Mouse (Mus musculus): Measurements from ENCODE around the gene Nme2. TPM values are rescaled to one million over a fixed set of nuclear protein-coding genes. Genes with fewer than 3 reads are reported as not detected.

The Nme2 gene
- total RNA-seq, 1 experiment from 2014 or later, result 40.9 TPM

DNA sequence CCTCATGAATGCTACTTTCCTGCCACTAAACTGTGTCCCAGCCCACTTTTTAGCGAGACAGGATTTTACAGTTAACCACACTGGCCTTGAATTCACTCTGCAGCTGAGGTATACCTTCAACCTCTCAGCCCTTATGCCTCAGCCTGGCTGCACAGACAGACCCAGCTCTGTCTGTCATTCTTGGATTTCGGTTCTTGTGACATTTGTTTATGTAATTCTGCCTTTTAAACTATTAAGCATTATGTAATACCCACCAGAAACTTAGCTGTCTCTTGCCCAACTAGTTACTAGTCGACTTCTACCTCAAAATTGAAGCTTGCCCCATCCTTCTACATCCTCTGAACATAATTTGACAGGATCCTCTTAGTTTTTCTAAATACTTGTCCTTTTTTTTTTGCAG lies 48.2 kb downstream of the Nme2 start:
- no peak for ATAC-seq (ENCODE audit: extremely low read depth, insufficient number of reproducible peaks, low FRiP score, poor library complexity, severe bottlenecking)

DNA sequence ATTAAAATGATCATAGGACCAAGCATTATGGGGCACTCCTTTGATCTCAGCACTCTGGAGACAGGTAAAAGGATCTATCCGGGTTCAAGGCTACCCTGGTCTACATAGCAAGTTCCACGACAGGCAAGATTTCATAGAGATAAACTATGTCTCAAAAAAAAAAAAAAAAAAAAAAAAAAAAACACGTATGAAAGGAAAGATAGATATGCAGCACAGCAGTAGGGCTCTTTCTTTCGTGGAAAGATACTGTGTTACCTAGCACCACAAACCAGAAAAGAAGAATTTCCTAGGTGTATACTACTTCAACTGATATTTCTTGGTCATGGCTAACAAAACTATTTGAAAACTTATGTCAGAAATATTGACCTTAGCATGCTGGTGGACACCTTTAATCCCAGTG lies 49.2 kb downstream of the Nme2 start:
- ATAC-seq (ENCODE audit: extremely low read depth, insufficient number of reproducible peaks, low FRiP score, poor library complexity, severe bottlenecking), result no peak

Other genes starting within 250 kb of the Nme2 start
- 30.2 and 38.8 TPM in 2 replicates for gene Utp18, start 70.5 kb downstream of the Nme2 start, total RNA-seq (2017)
- gene Mbtd1, start 70.4 kb downstream of the Nme2 start, total RNA-seq (2017), result 59.0 and 68.0 TPM in 2 replicates
- 5.3 and 10.9 TPM in 2 replicates for gene Gm20390, start 12.0 kb upstream of the Nme2 start, total RNA-seq (2017)
- 10.5 and 22.0 TPM in 2 replicates for gene Nme1, start 12.3 kb upstream of the Nme2 start, total RNA-seq (2017)
- 180 and 187 TPM in 2 replicates for gene Spag9, start 39.8 kb upstream of the Nme2 start, total RNA-seq (2017)

Data from neutrophil, adult 5-6 weeks (primary cell).